Mouse (Mus musculus) liver, embryonic 14.5 days (tissue): ENCODE data around the gene Myrfl. TPM values are rescaled to one million over a fixed set of nuclear protein-coding genes. Genes with fewer than 3 reads are reported as not detected.

Source experiments
- ATAC-seq: fragments of 200-750 bp; cut with Nextera tagmentation; 2 replicates; pipeline ENCODE4 v1.8.0; 2017; ENCODE audit warnings: moderate number of reproducible peaks, mild to moderate bottlenecking, moderate library complexity; ENCODE audit not compliant: insufficient read depth
- DNase-seq, 3 experiments: peaks; one replicate each; pipeline ENCODE4 v3.0.0-alpha.2; 2012 to 2013; ENCODE audit warnings: low read depth in 3 of 3, low spot score in 3 of 3
- H3K27ac ChIP-seq: fragments of 300-500 bp; sonication (generic); 2 replicates; pipeline ENCODE4 v1.5.1; 2014; ENCODE audit warnings: moderate library complexity, mild to moderate bottlenecking, control low read depth, inconsistent platforms
- H3K27me3 ChIP-seq: fragments of 300-500 bp; sonication (generic); 2 replicates; pipeline ENCODE4 v1.6.1; 2014; ENCODE audit warnings: mild to moderate bottlenecking, low read length, moderate library complexity; ENCODE audit not compliant: control insufficient read depth, insufficient read depth
- H3K36me3 ChIP-seq: fragments of 300-500 bp; sonication (generic); replicated peaks from 2 replicates; pipeline ENCODE4 v1.6.1; 2014; ENCODE audit warnings: low read depth; ENCODE audit not compliant: control insufficient read depth, insufficient read depth
- H3K4me1 ChIP-seq, 2 experiments: fragments of 200-500 bp in 1 of 2; fragments of 300-500 bp in 1 of 2; sonication (generic) in 1 of 2; replicated peaks; 2 replicates each; pipeline ENCODE4 v1.6.1; 2012 to 2014; ENCODE audit warnings: antibody characterized with exemption in 1 of 2, inconsistent platforms in 1 of 2, low read length in 1 of 2; ENCODE audit not compliant: control insufficient read depth in 2 of 2, insufficient read depth in 2 of 2
- H3K4me2 ChIP-seq: fragments of 300-500 bp; sonication (generic); 2 replicates; pipeline ENCODE4 v1.6.1; 2014; ENCODE audit warnings: low read depth, mild to moderate bottlenecking, control low read depth, moderate library complexity
- H3K4me3 ChIP-seq, 2 experiments: fragments of 200-500 bp in 1 of 2; fragments of 300-500 bp in 1 of 2; sonication (generic) in 1 of 2; 2 replicates each; pipeline ENCODE4 v1.5.1; 2012 to 2014; ENCODE audit warnings: low read depth in 2 of 2, low read length in 2 of 2, mild to moderate bottlenecking in 2 of 2, control low read depth in 1 of 2, inconsistent platforms in 1 of 2, moderate library complexity in 1 of 2; ENCODE audit not compliant: insufficient read depth in 1 of 2
- H3K9ac ChIP-seq: fragments of 300-500 bp; sonication (generic); replicated peaks from 2 replicates; pipeline ENCODE4 v1.6.1; 2014; ENCODE audit warnings: mild to moderate bottlenecking, control low read depth, moderate library complexity
- H3K9me3 ChIP-seq: fragments of 300-500 bp; sonication (generic); 2 replicates; pipeline ENCODE4 v1.6.1; 2016; ENCODE audit warnings: low read length, mixed read lengths; ENCODE audit not compliant: control insufficient read depth
- CTCF ChIP-seq: IDR thresholded peaks from 2 replicates; pipeline ENCODE4 v1.5.1; 2016; ENCODE audit warnings: antibody characterized with exemption, low read depth, control low read depth
- EP300 ChIP-seq: IDR thresholded peaks from 2 replicates; pipeline ENCODE4 v1.6.1; 2016; ENCODE audit warnings: antibody characterized with exemption, low read depth
- WGBS: fragments of 180-500 bp; shearing (Covaris S2); extraction: QIAGEN DNeasy Blood & Tissue Kit; methylation state at CpG from one replicate; pipeline ENCODE4 v1.1.7; 2014; ENCODE audit not compliant: insufficient replicate concordance; 5-methylcytosine and 5-hydroxymethylcytosine counted together
- polyA plus RNA-seq, 2 experiments: library from polyadenylated mRNA; depleted of rRNA in 1 of 2; stranded (reverse) in 1 of 2; unstranded in 1 of 2; fragments of >200 nt; fragmentation: Nextera tagmentation in 1 of 2; extraction: Ambion mirVana in 1 of 2; gene quantifications; 2 replicates each; pipeline versions ENCODE4 v1.2.1 to v1.2.3; 2012 to 2014

Myrfl gene
- polyA plus RNA-seq, 2 experiments, result not detected

DNA sequence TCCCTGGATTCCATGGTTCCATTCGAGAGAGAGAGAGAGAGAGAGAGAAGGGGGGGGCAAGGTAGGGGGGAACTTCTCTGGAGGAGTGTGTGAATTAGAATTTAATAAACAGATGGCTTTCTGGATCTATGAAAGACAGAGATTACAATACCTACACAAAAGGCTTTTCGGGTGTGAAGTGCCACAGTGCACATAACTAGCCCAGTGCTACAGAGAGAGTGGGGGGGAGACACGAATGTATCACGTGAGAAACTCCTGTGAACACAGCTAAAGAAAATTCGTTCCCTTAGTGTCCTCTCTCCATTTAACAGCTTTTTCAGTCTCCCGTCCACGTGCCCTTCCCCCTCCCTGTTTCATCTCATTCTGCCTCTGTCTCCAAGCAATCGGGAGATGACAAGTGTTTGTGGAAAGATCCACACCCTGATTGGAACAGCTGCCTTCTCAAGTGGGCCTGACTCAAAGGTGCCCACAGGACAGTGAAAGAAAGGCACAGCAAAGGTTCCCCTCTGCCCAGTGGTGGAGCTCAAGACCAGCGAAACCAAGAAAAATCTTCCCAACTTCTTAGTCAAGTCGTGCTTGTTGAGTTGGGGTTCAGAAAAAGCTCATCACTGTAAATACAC lies 166.6 kb downstream of the Myrfl start:
- Histone ChIP-seq H3K9me3 (no peaks in the 10 kb centered on the region), H3K4me3 (no peak overlapping the region), H3K27me3 (no peaks in the 10 kb centered on the region), H3K27ac (no peak overlapping the region), H3K4me1 (no peaks in the 10 kb centered on the region), H3K4me2 (no peak overlapping the region), H3K9ac (no peak overlapping the region), H3K36me3 (no peaks in the 10 kb centered on the region)
- no peak for TF ChIP-seq CTCF
- no peak for TF ChIP-seq EP300
- DNase-seq (no peak), ATAC-seq (no peak)
- 55% methylated on average over 10 of the region's 10 CpGs for WGBS

DNA sequence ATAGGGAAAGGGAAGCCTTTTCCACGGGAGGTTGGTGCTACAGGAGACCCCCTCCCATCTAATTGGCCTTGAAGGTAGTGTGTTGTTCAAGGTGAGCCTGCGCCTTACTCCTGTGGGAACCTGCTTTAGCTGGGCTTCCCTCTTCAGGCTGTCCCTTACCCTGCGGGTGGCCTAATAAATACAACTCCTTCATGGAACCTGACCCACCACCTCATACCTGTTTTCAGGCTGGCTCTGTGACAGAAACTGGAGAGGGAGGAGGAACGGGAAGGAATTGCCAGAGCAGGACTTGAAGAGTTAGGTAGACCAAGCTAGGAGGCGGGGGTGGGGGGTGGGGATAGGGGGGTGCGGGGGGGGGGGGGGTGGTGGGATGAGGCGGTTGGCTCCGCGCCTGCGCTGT lies 167.9 kb downstream of the Myrfl start:
- no peaks in the 10 kb centered on the region for H3K27me3 ChIP-seq
- no peak overlapping the region for H3K27ac ChIP-seq
- H3K4me1 ChIP-seq, result no peaks in the 10 kb centered on the region
- ATAC-seq (no peak), DNase-seq (no peak)
- H3K9ac ChIP-seq, result no peak overlapping the region
- no peak overlapping the region for H3K4me3 ChIP-seq
- TF ChIP-seq CTCF (no peak), EP300 (no peak)
- H3K9me3 ChIP-seq, result no peaks in the 10 kb centered on the region
- H3K4me2 ChIP-seq, result no peak overlapping the region
- H3K36me3 ChIP-seq, result no peaks in the 10 kb centered on the region
- 75% methylated on average over 10 of the region's 10 CpGs for WGBS

DNA sequence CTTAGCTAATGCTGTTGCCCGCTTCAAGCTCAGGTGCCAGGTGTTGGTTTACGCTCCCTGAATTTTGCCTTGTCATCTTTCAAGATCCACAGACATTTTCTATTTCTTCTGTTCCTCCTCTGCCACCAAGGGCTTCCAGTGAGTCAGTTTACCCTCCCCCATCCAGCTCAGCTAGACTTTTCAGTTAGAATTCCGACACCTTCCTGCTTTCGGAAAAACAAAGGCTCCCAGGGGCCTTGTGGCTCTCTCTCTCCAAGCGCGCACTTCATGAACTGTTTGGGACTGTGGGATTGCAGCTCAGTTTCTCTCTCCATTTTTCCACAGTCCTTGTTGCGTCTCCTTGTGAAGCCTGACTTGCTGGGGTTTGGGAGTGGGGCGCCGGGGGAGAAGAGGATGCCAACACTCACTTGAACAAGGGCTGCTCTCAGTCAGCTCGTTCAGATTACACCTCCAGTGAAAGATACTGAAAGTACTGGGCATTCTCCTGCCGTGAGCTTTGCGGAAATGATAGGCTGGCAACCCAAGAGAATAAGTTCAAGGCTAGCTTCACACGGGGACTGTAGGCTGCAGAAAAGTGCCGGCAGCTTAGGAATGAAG lies 168.9 kb downstream of the Myrfl start:
- Histone ChIP-seq H3K9ac (no peak overlapping the region), H3K27ac (no peak overlapping the region), H3K4me2 (0 out of 2 replicates have a peak overlapping the region, but pooled peaks have one; percentile 6), H3K4me3 (no peak overlapping the region; a peak in 1 of 4 replicates), H3K36me3 (no peaks in the 10 kb centered on the region), H3K9me3 (no peaks in the 10 kb centered on the region), H3K27me3 (no peaks in the 10 kb centered on the region), H3K4me1 (no peaks in the 10 kb centered on the region)
- ATAC-seq (no peak), DNase-seq (no peak)
- TF ChIP-seq CTCF (no peak), EP300 (no peak)
- WGBS, result 28% methylated on average over 14 of the region's 14 CpGs

Other genes with a start within 250 kb of the Myrfl start
- gene Rab3ip, start 53.9 kb upstream of the Myrfl start, polyA plus RNA-seq (2012; rRNA removed), result 6.2 and 6.6 TPM in 2 replicates
- gene Rab3ip, start 53.9 kb upstream of the Myrfl start, polyA plus RNA-seq (2014; fragmentation: Nextera tagmentation; extraction: Ambion mirVana), result 7.4 and 7.5 TPM in 2 replicates
- not detected in 2 replicates for gene Gm10271, start 75.7 kb upstream of the Myrfl start, polyA plus RNA-seq (2012; rRNA removed)
- gene Gm10271, start 75.7 kb upstream of the Myrfl start, polyA plus RNA-seq (2014; fragmentation: Nextera tagmentation; extraction: Ambion mirVana), result not detected in 2 replicates
- gene Best3, start 89.4 kb upstream of the Myrfl start, polyA plus RNA-seq (2012; rRNA removed), result not detected in 2 replicates
- gene Best3, start 89.4 kb upstream of the Myrfl start, polyA plus RNA-seq (2014; fragmentation: Nextera tagmentation; extraction: Ambion mirVana), result not detected in 2 replicates
- not detected in 2 replicates for gene Lrrc10, start 148.4 kb upstream of the Myrfl start, polyA plus RNA-seq (2012; rRNA removed)
- not detected in 2 replicates for gene Lrrc10, start 148.4 kb upstream of the Myrfl start, polyA plus RNA-seq (2014; fragmentation: Nextera tagmentation; extraction: Ambion mirVana)
- 78.1 and 137 TPM in 2 replicates for gene Cct2, start 166.9 kb upstream of the Myrfl start, polyA plus RNA-seq (2012; rRNA removed)
- 170 and 181 TPM in 2 replicates for gene Cct2, start 166.9 kb upstream of the Myrfl start, polyA plus RNA-seq (2014; fragmentation: Nextera tagmentation; extraction: Ambion mirVana)